Mouse (Mus musculus): ENCODE measurements at regions not wholly inside any gene's neighbourhood (a gene's known extent, or its start where the extent isn't known, plus 50 kb on each side); places are given as distances from the start of the nearest gene placed in this dataset.

DNA sequence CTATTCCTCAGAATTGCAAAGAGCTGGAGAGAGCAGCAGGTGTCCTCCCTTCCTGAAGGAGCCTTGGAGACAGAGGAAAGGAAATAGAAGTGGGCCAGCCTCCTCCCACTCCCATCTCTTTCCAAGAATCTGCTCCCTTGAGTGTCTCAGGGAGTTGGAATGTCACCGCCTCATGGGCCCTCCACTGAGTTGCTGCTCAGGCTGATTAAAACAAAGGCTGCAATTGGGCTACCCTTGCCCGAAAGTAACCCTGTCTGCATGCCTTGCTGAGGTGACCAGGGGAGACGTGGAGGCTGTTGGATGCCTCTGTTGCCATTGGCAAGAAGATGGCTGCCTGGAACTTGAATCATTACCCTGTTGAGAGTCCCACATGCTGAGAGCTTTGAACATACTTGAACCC, 59.7 kb upstream of the Abca1 start:
- DNase-seq (ENCODE audit: low read depth, low spot score): no peak

DNA sequence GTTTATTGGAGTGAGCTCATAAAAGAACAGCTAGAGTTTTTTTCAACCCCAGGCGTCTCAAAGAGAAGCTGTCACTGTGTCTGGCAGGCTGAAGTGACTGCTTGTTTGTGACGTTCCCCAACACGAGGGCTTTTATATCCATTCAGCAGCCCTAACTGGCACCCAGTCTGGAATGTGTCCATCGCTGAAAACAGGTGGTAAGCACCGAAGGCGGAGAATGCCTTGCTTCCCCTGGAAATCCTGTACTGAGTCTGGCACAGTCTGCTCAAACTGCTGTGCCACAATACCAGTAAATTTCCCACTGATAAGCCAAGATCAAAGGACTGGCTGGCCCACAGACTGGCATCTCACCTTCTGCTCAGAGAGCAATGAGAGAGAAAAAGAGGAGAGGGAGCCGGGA, 59.1 kb upstream of the Abca1 start:
- peak; percentile 51 for DNase-seq (ENCODE audit: low read depth, low spot score)

DNA sequence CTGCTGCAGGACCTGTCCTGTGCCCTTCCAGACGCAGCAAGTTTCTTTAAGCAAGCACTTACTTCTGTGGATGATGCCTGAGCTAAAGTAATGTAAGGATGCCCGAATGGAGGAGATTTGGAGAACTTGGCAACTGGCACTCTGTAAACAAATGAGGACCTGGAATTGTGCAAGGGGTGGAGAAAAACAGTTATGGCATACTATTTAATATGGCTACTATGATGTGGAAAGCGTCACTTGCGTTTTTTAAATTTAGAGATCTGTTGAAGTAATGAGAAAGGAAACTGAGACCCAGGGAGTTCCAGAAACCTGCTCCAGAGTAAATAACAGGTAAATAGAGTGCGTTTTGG, 58.6 kb upstream of the Abca1 start:
- DNase-seq (ENCODE audit: low read depth, low spot score): no peak

DNA sequence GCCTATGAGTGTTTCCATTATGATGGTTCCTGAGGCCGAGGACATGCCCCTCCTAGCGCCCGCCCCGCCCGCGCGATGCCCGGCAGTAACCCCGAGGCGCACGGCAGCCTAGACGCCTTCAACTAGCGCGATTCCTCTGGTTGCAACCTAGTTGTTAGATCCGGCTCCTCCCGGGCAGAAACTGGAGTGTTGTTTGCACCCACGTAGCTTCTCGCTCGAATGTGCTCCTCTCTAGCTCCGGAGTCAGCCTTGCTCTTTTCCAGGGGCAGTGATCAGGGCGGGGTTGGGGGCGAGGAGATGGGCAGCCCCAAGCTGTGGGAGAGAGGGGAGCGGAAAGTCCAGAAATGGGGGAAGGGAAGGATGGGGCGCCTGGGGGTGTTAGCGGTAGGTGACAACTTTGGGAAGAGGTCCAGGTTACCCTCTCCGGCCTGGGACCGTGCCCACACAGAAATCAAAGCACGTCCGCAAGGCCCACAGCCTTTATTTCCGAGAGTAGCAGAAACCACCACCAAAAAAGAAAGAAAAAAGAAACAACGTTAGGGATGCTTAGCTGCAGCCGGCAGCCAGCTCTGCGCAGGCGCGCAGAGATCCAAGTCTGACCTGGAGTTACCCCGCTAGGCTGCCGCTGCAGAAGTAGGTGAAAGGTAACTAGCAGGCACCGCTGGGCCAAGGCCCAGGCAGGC, 58.1 kb upstream of the Abca1 start:
- DNase-seq (ENCODE audit: low read depth, low spot score): peak; percentile 69

GRCm38 (mm10) chr4:53212541-53212940, 52.8 kb upstream of the Abca1 start:
- no peak for DNase-seq (ENCODE audit: low read depth, low spot score)

DNA sequence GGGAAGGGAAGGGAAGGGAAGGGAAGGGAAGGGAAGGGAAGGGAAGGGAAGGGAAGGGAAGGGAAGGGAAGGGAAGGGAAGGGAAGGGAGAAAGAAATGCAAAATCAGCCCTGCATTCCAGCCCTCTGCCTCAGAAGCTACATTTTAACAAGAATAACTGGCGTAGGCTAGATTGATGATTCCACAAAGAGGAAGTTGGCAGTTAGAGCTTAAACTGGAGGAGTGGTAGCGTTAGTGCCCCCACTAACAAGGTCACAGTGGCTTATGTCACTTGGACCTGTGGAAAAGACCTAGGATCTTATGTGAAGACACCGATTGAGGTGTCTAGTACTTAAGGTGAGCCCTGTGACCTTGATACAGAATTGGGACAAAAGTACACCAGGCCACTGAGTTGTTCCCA, 51.0 kb upstream of the Abca1 start:
- DNase-seq (ENCODE audit: low read depth, low spot score): no peak

All from telencephalon, adult 2 months (tissue).